Mouse (Mus musculus) lung, postnatal 25 days (tissue): Measurements from ENCODE around the gene Dkk2.

Source experiments
- DNase-seq: peaks from one replicate; pipeline ENCODE4 v3.0.0; 2022; ENCODE audit warnings: low spot score

The Dkk2 gene

DNA sequence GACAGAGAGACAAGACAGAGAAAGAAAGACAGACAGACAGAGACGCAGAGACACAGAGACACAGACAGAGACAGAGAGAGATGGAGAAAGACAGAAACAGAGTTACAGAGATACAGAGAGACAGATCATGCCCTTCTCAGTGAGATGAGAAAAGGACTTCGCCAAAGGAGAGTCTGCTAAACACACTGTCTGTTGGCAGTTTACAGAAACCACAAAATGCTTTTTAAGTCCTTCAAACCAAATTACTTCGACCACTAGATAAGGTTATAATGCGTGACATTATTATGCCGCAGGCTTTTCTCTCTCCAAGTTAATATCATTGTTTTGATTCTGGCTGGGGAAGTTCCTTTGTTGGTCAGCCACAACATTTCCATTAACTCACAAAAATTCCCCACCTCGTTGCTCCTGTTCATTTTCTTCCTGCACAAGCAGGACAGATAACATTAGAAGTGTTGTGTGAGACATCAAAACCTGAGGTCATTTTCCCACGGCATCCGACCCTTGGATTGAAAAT lies 40.2 kb downstream of the Dkk2 start:
- no peak for DNase-seq

DNA sequence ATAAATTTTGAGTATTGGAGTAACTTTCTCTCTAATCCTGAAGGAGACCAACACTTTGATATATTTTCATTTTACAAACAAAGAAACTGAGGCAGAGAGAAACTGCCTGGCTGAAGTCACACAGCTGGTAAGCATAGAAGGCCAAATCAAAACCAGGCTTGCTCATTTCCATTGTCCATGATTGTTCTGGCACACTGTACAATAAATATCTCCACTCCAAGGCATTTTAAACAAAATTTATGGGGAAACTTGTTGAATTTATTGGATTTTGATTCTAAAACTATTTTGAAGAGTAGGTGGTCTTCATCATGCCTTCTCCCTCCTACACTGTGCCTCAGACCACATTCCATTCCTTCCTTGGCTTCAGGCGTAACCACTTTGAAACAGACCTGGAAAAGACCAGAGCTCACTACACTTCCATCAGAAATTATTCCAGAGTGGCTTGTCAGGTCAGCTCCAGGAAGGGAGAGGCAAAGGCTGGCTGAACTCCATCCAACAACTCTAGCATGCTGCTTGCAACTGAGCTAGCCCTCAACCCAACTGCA lies 44.7 kb downstream of the Dkk2 start:
- DNase-seq = no peak

DNA sequence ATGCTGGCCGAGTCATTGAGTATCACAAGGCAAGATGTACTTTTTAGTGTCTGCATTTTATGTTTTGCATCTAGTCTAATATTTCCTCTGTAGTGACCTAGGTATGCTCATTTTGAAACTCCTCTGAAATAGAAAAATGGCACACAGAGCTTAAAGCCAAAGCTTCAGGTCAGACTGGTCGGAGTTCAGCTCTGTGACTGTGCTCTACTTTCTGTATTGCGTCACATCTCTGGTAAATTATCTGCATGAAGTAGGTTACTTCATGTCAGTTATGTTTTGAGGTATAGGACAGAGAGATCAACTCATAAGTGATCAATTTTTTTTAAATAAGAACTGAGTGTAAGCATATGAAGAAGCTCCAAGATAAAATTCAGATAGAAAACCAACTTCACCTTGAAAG lies 45.7 kb downstream of the Dkk2 start:
- DNase-seq = no peak

DNA sequence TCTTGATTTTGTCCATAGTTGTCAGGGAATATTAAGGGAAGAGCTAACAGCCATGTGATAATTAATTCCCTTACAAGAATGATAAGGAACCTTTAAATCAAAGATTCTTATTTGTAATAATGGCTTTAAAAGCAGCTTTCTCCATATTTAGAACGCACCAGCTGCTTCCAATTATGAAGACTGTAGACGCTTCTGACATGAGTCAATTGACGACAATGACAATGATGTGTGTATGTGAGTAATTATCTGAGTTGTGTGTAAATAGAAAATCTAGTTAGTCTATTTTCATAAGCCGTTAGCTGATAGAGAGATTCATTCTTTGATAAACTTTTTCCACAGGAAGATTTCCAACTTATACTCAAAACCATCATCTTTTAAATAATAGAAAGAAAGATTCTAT lies 46.8 kb downstream of the Dkk2 start:
- DNase-seq = no peak

DNA sequence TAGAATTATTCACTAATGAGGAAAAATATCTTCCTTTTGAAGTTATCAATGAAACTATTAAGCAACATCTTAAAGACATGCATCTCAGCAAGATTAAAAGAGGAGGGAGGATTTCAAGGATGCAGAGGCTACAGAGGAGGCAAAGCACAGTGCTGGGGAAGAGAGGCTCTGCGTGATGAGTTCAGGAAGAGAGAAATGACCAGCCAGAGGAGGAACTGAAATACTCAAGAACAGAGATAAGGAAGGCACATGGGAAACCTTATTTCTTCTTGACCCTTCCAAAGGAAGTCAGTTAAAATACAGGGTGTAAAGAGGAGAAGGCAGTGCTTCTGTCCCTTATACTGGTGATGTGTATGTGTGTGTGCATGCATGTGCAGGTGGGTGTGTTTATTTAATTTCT lies 49.4 kb downstream of the Dkk2 start:
- DNase-seq = no peak

DNA sequence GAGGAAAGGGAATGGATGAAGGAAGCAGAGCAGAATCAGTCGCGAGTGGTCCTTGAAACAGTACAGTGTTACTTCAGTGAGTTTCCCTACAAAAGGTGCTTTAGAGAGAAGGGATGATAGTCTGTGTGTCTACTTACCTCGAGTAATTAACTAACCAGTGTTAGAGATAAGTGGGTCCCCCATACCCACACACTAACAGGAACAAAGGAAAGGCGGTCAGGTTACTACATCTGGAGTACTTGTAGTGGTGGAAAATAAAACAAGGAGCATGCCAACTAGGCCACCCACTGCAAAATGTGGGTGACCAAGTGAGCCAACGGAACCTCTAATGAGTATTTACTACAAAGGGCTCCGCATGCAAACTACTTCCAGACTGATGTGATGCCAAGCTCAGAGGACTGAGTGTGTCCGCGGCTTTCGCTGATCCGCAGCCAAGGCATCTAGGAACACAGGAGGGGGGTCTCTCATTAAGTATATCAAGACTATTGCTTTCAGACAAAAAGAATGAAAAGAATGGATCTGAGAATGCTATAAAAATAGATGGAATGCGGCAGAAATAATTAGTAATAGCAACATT lies 52.8 kb downstream of the Dkk2 start:
- no peak for DNase-seq

DNA sequence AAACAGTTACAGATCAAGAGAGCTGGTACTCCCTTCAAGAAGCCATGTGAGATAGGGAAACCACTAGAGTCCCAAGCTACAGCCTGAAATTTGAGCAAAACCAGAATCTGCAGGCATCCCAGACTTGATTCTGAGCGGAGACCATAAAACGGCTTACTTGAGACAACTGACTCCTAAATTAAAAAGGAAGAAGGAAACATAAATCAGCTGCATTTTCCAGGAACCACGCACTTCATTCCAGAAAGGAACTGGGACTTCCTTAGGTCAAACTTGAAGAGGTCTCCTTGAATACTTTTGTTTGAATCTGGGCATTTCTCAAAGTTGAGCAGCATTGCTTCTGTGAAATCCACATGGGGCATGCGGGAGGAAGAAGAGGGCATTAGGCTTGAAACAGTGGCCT lies 55.9 kb downstream of the Dkk2 start:
- no peak for DNase-seq

DNA sequence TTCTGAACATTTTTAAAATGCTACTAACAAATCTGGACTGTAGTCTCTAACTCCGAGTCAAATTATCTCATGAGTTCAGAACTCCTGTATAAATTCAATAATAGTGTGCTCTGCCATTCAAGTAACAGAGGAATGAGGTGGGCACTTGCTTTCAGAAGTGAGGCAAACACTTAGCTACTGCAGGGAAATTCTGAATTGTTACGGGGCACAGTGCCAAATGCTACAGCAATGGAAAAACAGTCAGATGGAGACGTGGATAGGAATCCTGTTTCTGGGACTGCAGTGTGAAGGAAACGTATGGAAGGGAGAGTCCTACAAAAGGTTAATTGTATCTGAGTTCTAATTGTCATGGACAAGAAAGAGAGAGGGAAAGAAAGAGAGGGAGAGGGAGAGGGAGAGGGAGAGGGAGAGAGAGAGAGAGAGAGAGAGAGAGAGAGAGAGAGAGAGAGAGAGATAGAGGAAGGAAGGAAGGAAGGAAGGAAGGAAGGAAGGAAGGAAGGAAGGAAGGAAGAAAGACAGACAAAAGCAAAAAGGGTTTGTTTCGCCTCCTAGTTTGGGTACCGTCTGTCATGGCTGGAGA lies 64.4 kb downstream of the Dkk2 start:
- DNase-seq = no peak

DNA sequence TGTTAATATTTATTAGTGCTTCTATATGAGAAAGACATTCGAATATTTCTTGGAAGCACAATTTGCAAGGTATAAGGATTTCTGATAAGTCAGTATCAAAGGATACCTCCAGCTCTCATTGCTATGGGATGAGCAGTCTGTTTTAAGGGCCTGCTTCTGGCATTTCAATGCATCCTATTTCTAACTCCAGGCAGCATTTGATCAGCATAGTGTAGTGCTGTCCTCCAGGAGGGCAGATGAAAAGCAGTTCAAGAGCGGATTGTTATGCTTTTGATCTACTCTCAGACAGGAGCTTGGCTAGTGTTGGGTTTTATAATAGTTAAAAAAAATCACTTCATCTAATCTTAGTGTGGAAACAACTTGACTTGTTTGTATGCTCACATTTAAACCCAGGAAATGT lies 73.7 kb downstream of the Dkk2 start:
- DNase-seq = no peak

DNA sequence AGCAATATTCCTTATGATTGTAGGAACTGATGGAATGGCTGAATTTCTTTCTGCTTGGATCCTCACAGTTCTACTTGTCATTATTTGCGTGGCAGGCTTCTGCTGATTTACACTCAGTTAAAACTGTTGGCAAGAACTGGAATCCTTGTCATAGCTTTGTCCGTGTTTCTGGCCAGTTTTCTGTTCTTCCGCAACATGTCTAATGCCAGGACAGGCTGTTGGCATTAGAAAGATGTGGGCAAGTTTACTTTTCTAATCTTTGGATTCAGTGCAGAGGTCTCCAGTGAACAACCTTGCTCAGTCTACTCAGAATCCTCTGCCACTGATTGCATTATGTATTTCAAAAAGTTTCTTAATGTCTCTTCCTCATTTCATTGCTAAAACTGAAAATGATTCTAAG lies 83.8 kb downstream of the Dkk2 start:
- DNase-seq = no peak

DNA sequence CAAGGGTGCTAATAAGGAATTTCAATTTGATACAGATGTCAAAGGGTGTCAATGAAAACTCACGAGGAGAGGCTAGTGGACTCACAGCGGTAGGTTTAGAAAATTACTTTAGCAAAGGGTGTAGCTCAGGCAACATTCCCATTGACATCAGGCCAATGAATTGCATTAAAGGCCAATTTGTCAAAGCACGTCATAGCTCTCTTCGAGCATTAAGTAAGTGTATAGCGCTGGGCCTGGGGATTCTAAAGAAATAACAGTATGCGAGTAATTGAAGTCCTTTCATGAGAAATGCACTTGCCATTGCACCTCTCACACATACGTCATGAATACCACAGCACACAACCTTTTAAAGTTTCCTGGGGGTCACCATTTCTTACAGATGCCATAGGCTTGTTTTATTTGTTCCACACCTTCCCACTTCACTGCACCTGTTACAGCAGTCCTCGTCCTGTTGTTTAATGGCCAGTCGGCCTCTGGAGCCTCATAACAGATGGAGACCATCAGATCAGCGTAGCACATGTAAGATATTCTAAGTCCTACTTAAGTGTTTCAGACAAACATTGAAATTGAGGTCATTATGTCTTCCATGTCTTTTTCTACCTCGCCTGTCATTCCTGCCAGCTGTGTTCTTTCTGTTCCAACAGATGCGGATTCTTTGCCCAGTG lies 101.9 kb downstream of the Dkk2 start:
- no peak for DNase-seq

DNA sequence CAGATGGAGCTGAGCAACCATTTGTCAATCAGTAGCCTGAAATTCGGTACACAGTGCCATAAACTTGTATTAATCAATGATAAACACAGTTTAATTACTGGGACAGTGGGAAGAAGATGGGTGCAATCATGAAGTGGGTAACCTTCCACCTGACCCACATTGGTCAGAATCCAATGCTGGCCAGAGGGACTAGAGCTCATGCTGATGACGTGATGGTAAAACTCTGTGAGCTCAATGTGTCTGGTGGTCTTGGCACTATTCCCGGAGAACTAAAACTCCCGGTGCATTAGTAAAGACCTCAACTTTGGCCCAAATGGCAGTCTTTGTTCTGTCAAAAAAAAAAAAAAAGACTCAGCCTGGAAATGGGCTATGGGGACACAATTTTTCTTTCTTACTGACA lies 116.9 kb downstream of the Dkk2 start:
- no peak for DNase-seq

DNA sequence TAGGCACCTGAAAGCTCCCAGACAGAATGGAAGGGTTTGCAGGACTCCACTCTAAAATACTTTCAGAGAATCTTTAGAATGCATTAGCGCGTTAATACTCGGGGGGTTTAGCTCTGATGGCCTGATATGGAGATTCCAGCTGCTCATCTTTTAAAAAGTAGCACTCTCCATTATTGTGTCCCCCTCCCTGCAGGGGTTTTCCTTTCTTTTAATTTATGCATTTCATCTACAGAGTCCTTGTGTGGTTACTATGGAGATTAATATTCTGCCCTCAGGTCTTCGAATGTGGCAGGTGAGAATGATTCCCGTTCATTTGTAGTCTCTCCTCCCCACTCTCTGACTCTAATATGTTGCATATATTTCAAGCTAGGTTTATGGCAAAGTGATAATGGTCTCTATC lies 117.6 kb downstream of the Dkk2 start:
- DNase-seq = no peak

DNA sequence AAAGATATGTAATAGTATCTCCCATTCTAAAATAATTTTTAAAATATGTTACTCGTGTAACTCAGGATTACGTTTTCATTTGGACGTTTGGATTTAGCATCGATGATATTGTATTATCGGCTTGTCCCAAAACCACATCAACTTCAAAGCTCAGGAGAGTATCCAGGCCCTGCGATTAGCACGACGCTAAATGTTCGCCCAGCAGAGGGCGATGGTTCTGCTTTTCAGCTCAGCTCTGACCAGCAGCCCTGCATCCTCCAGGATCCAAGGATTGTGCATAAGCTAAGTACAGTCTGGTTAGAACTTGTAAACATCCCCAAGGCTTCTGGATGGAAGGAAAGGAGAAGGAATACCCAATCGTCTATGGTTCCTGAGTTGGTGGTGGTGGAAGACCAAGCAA lies 122.4 kb downstream of the Dkk2 start:
- DNase-seq = no peak

DNA sequence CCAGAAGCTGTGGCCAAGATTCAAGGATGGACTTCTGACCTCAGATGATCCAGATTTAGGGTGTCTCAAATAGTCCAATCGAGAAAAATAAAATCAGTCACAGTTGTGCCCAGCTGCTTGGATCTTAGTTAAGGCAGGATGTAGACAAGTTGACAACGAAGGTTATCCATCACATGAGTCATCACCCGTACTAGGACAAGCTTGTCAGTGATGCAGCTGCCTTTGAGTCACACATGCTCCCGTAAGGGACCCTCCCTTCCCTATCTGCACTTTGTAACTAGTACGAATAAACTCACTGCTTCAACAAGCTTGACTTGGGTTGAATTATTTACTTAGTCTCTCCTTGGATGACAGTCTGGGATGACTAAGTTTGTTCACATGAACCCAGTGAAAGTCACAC lies 126.2 kb downstream of the Dkk2 start:
- DNase-seq = no peak

DNA sequence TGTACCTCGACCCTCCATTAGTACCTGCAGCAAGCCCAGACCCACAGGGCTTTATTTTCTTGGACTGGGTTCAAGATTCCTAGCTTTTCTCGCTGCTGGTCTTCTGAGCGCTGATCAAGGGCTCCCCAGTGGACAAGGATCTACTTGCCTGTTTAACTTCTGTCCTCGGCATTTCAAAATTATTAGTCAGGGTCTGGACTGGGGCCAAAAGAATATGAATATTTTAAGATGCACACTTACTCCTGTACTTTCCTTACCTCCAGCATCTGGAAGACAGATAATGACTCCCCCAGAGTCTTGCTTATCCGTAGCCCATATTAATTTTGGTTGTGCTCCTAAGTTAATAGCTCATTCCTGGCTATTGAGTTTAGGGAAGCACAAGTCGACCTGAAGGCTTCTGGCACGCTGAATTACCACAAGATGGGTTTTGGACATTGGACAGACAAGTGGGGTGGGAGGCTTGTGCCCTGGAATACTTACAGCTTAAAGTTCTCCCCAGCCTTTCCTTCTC lies 134.9 kb downstream of the Dkk2 start:
- no peak for DNase-seq

DNA sequence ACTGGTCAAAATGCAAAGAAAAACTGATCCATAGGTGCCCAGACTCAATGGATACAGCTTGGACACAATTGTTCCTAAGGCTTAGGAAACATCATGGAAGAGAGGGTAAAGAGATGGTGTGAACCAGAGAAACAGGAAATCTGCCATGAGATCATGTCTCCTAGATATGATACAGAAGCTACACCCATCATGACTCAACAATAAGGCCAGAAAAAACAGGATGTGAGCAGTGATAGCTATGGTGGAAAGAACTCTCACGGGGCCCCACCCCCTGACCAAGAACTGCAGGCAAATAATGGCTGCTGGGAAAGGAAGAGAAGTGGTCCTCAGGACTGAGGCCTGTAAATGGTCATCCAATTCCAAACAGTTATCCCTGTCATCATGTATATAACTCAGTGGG lies 142.5 kb downstream of the Dkk2 start:
- no peak for DNase-seq
